Comparison of ENCODE assay signal across 8 mouse cellular contexts in genomic region chr8:125474876-125475275, GRCm38 (mm10).
DNase-seq lines count a peak whose midpoint lies in the region; ATAC-seq and TF ChIP-seq lines count a peak whose summit lies in the region.

No protein-coding gene starts in this region.

- peak; percentile 55 for ATAC-seq in forebrain, embryonic 15.5 days (replicated peaks)
- no peak for ATAC-seq in forebrain, embryonic 11.5 days (replicated peaks; ENCODE audit: low FRiP score)

- peak overlapping the region; percentile 69 for H3K27ac ChIP-seq in forebrain, embryonic 15.5 days (replicated peaks)
- no peak overlapping the region for H3K27ac ChIP-seq in forebrain, embryonic 11.5 days (ENCODE audit: low read depth, low read length)
- no peak overlapping the region for H3K27ac ChIP-seq in MEL (ENCODE audit: control insufficient read depth, low read depth, low read length)

- no peak for DNase-seq in forebrain, embryonic 11.5 days (ENCODE audit: low spot score)
- DNase-seq in MEL (ENCODE audit: low read depth, low spot score): peak; percentile 3
- peak; percentile 82 to 87 for DNase-seq in cerebellum, postnatal 25 days
- DNase-seq in heart, postnatal 25 days (ENCODE audit: low spot score): peak; percentile 36
- peak; percentile 36 to 66 for DNase-seq in lung, adult 18-20 months
- DNase-seq in natural killer cell, adult 2 months (ENCODE audit: low spot score in 2 of 2): no peak
- no peak for DNase-seq in c-Kit-positive CD71-positive TER-119-positive erythroid progenitor cells, embryonic 14.5 days (ENCODE audit: low spot score)

- WGBS in forebrain, embryonic 15.5 days: 34% methylated on average over 12 of the region's 12 CpGs
- 81% methylated on average over 12 of the region's 12 CpGs for WGBS in forebrain, embryonic 11.5 days

- TF ChIP-seq RAD21 in MEL (IDR thresholded peaks at IDR 0.05; ENCODE audit: low read depth, low read length): no peak

- H3K9me3 ChIP-seq in forebrain, embryonic 15.5 days: no peaks in the 10 kb centered on the region
- no peaks in the 10 kb centered on the region for H3K9me3 ChIP-seq in forebrain, embryonic 11.5 days (ENCODE audit: control insufficient read depth, low read length)
- H3K9me3 ChIP-seq in MEL (replicated peaks; ENCODE audit: insufficient read depth, low read length): no peaks in the 10 kb centered on the region

- TF ChIP-seq POLR2A in MEL (IDR thresholded peaks at IDR 0.05; ENCODE audit: control insufficient read depth in 1 of 2, insufficient read depth in 1 of 2, low read depth in 1 of 2, low read length in 2 of 2, poor library complexity in 1 of 2): no peak

- H3K27me3 ChIP-seq in forebrain, embryonic 15.5 days: no peaks in the 10 kb centered on the region
- H3K27me3 ChIP-seq in forebrain, embryonic 11.5 days (ENCODE audit: control insufficient read depth, insufficient read depth, low read length): no peaks in the 10 kb centered on the region
- no peaks in the 10 kb centered on the region for H3K27me3 ChIP-seq in MEL (ENCODE audit: control insufficient read depth in 1 of 2, insufficient read depth in 2 of 2, low read length in 2 of 2)

- H3K4me1 ChIP-seq in forebrain, embryonic 15.5 days: peaks cover 15% of the 10 kb centered on the region
- H3K4me1 ChIP-seq in forebrain, embryonic 11.5 days (replicated peaks; ENCODE audit: control insufficient read depth, insufficient read depth, low read length): peaks cover 5% of the 10 kb centered on the region; the same call in 1 of the 2 replicates
- no peaks in the 10 kb centered on the region for H3K4me1 ChIP-seq in MEL (ENCODE audit: control insufficient read depth in 1 of 2, insufficient read depth in 2 of 2, low read length in 2 of 2)

- H3K36me3 ChIP-seq in forebrain, embryonic 15.5 days: peaks cover 24% of the 10 kb centered on the region
- H3K36me3 ChIP-seq in forebrain, embryonic 11.5 days (ENCODE audit: control insufficient read depth, insufficient read depth, low read length): peaks cover 3% of the 10 kb centered on the region; the same call in 1 of the 2 replicates
- no peaks in the 10 kb centered on the region for H3K36me3 ChIP-seq in MEL (ENCODE audit: control insufficient read depth in 1 of 2, insufficient read depth in 2 of 2, low read length in 2 of 2)

- H3K4me2 ChIP-seq in forebrain, embryonic 15.5 days (replicated peaks): no peak overlapping the region
- no peak overlapping the region for H3K4me2 ChIP-seq in forebrain, embryonic 11.5 days (ENCODE audit: low read depth, low read length, severe bottlenecking)

- H3K4me3 ChIP-seq in forebrain, embryonic 15.5 days: no peak overlapping the region
- no peak overlapping the region for H3K4me3 ChIP-seq in forebrain, embryonic 11.5 days (ENCODE audit: low read depth, low read length)
- no peak overlapping the region for H3K4me3 ChIP-seq in MEL (ENCODE audit: control insufficient read depth in 1 of 2, insufficient read depth in 1 of 2, low read depth in 2 of 2, low read length in 2 of 2)

- no peak for TF ChIP-seq CTCF in MEL (IDR thresholded peaks at IDR 0.05 in 2 of 3, conservative IDR thresholded peaks at IDR 0.05 in 1 of 3; ENCODE audit: control insufficient read depth in 1 of 3, insufficient read depth in 1 of 3, low read depth in 2 of 3, low read length in 3 of 3, poor library complexity in 1 of 3, severe bottlenecking in 1 of 3)

- no peaks in the 10 kb centered on the region for H3K79me2 ChIP-seq in MEL (ENCODE audit: control insufficient read depth, insufficient read depth, low read length, poor library complexity)

- no peak for TF ChIP-seq EP300 in MEL (IDR thresholded peaks at IDR 0.05; ENCODE audit: low read depth in 1 of 2, low read length in 2 of 2)

- H3K9ac ChIP-seq in forebrain, embryonic 15.5 days (replicated peaks): no peak overlapping the region
- H3K9ac ChIP-seq in forebrain, embryonic 11.5 days (ENCODE audit: low read length): no peak overlapping the region
- no peak overlapping the region for H3K9ac ChIP-seq in MEL (ENCODE audit: control insufficient read depth, low read depth, low read length, poor library complexity, severe bottlenecking)

- intact Hi-C loops in heart, postnatal 25 days (cut with DNase I): loop anchor here (5.0 kb wide), 1 partner anchor 92 kb away; the partner anchor contains the start of gene Sipa1l2

TF ChIP-seq in MEL, 35 proteins besides CTCF, POLR2A, EP300 and RAD21:
- TF ChIP-seq MYB (IDR thresholded peaks at IDR 0.05; ENCODE audit: low read depth, low read length) (no peak), RCOR1 (IDR thresholded peaks at IDR 0.05; ENCODE audit: low read depth, low read length) (no peak), GATA1 (IDR thresholded peaks at IDR 0.05; ENCODE audit: low read depth, low read length) (no peak), MYC (IDR thresholded peaks at IDR 0.05; ENCODE audit: low read depth, low read length) (no peak), USF2 (IDR thresholded peaks at IDR 0.05; ENCODE audit: borderline replicate concordance in 1 of 2, insufficient read depth in 1 of 2, low read depth in 1 of 2, low read length in 2 of 2) (no peak)

Comparison
In these comparisons a context has a peak if more than half of its experiments do, and no peak if none do; other contexts are left out.
1. DNase-seq: peak in MEL (single experiment), cerebellum, postnatal 25 days (2 of 2), heart, postnatal 25 days (single experiment) and lung, adult 18-20 months (2 of 2); none in forebrain, embryonic 11.5 days (single experiment), natural killer cell, adult 2 months (0 of 2) and c-Kit-positive CD71-positive TER-119-positive erythroid progenitor cells, embryonic 14.5 days (single experiment).